Mouse (Mus musculus): ENCODE data around the gene Rhbdd3.

Rhbdd3 gene

DNA sequence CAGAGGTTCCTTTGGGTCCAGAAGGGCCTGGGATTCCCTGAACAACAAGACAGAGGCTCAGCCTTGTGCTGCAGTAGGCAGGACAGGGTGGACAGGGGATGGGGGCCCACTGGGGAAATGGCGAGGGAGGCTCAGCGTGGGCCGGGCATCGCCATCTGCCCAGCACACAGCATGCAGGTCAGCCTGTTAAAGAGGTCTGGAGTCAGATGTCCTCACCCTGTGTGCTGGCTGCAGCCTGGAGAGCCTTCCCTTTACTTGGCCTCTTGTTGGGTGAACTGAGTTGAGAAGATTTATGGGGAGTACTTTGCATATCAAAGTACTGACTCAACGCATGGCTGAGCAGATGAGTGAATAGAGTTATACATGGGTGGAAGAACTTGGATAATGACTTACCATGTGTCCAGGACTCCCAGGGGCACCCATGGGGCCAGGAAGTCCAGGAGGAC, 30.3 kb downstream of the Rhbdd3 start:
- in situ Hi-C loops (cut with MboI, MseI) = loop anchor here (10.0 kb wide), 1 partner anchor 106 kb away; no protein-coding TSS in a partner anchor

DNA sequence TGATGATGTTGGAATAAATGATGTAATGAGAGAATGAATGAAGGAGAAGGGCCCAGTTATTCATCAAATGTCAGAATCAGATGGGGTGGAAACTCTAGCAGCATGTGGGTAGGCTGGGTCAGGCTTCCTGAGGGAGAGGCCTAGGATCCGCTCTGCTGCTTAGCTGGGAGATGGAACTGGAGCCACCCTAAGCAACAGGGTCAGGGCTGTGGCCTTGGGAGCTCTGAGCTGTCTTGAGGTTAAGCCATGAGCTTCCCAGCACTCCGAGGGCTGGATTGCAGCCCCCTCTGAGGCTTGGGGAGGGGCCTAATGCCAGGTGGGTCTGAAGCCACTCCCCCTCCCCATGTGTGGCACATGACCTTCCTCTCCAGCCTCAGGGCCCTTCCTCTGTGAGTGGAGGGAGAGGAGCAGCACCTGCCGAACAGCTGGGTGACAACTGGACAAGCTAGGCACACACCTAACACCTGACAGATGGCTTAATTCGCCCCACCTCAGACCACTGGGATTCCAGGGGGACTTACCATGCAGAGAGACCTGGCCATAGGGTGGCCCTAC, 31.5 kb downstream of the Rhbdd3 start:
- in situ Hi-C loops (cut with MboI, MseI) = no loop called here

DNA sequence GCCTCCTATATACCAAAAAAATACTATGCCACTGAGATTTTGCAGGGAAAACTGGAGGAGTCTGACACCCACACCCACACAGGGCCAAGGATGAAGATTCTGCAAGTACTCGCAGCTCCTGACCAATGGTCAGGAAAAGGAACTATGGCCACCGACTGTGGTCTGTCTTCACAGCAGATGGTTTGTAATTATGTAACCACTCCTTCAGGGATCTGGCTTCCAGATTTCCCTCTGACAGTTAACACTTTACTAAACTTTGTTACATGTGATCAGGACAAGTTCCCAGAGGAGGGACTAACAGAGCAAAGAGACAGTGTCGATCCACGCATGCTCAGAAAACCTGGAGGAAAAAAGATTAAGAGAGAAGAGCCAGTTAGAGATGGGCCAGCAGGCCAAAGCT, 34.0 kb downstream of the Rhbdd3 start:
- in situ Hi-C loops (cut with MboI, MseI) = no loop called here

DNA sequence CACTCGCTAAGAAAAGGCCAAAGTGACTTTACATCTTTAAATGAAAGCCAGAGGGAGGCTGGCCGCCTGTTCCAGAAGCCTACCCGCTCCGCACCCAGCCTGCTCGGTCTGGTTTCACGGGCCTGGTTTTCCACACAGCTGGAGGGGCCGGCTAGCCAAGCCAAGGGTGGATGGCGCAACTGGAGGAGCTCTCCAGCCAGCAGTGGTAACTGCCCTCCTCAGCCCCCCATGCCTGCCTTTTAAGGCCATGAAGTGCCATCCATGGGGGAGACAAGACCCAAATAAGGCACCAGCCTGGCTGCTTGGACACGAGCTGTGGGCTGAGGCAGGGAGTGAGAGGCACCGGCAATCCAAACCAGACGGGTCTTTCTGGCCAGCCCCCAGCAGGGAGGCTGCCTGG, 37.2 kb downstream of the Rhbdd3 start:
- in situ Hi-C loops (cut with MboI, MseI) = no loop called here

DNA sequence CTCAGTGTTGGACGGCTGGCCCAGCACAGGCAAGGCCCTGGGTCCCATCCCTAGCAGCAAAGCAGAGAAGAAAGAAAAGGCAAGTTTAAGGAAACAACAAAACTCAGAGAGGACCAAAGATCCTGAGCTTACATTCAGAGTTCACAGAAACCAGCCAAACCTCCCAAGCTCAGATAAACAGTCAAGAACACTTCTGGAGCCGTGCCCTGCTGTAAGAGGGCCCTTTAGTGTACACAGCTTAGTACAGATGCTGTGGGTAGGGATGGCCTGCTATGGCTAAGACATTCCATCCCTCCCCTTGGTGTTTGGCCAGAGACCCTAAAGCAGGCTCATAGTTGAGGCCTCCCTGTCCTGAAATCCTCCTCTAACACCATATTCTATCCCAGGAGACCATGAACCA, 39.9 kb downstream of the Rhbdd3 start:
- in situ Hi-C loops (cut with MboI, MseI) = no loop called here

GRCm38 (mm10) chr11:5139372-5139771, 40.6 kb downstream of the Rhbdd3 start:
- in situ Hi-C loops (cut with MboI, MseI) = no loop called here

DNA sequence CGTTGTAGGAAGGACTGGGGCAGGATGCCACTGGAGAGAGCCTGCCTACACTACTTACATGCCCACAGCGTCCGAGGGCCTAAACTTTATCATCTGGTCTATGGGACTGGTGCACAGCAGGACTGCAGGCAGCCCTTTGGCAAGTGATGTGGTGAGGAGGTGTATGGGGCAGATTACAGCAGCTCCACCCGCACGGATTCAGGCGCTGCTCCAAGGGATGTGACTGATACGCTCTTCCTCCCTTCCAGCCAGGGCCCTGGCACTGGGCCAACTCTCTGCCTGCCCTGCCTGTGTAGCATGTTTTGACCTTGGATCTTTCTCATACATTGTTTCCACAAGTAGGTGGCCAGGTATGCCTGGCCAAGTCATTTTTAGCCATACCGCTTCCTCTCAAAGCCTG, 41.9 kb downstream of the Rhbdd3 start:
- in situ Hi-C loops (cut with MboI, MseI) = no loop called here

DNA sequence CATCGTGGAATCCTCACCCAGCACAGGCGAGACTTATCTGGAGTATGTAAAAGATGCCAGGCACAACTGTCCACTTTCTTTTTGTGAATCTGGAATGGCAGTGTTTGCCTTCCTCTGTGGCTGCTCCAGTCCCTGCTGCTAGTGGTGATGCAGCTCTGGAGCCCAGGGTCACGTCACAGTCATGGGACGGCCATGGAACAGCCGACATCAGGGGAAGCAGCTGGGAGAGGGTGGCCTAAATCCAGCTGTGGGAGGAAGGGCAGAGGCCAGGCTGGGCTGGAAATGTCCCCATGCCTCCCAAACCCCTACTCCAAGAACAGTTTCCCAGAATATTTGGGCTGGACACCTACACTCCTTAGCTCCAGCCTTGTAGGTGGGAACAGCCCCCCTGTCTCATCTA, 42.5 kb downstream of the Rhbdd3 start:
- in situ Hi-C loops (cut with MboI, MseI) = no loop called here

- in situ Hi-C loops (cut with MboI, MseI) = no loop called here
Observed at GRCm38 (mm10) chr11:5141965-5142364, 43.2 kb downstream of the Rhbdd3 start.

GRCm38 (mm10) chr11:5145600-5145999, 46.9 kb downstream of the Rhbdd3 start:
- in situ Hi-C loops (cut with MboI, MseI) = no loop called here

GRCm38 (mm10) chr11:5149249-5149648, 50.5 kb downstream of the Rhbdd3 start:
- in situ Hi-C loops (cut with MboI, MseI) = no loop called here

- in situ Hi-C loops (cut with MboI, MseI) = no loop called here
Observed at GRCm38 (mm10) chr11:5149955-5150354, 51.2 kb downstream of the Rhbdd3 start.

- in situ Hi-C loops (cut with MboI, MseI) = no loop called here
Observed at GRCm38 (mm10) chr11:5150416-5151246, 51.9 kb downstream of the Rhbdd3 start.

DNA sequence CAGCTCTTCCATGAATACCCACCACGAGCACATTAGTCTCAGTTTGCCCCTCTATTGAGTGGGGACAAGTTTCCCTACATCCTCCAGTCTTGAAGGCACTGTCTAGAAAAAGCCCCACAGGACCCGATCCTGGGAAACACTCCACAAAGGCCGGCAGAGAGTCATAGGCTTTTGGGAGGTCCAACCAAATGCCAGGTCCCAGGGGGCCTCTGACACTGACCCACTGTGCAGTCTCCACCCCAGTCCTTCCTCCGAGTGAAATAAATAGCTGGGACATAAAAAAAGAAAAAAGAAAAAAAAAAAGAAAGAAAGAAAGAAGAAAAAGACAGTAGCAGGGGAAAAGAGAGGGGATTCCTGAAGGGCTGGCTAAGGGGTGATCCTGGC, 52.5 kb downstream of the Rhbdd3 start:
- in situ Hi-C loops (cut with MboI, MseI) = no loop called here

- in situ Hi-C loops (cut with MboI, MseI) = no loop called here
Observed at GRCm38 (mm10) chr11:5151680-5152337, 53.1 kb downstream of the Rhbdd3 start, which contains the start of gene Emid1. Gene Emid1, minus strand, starts transcription at chr11:5152257.

DNA sequence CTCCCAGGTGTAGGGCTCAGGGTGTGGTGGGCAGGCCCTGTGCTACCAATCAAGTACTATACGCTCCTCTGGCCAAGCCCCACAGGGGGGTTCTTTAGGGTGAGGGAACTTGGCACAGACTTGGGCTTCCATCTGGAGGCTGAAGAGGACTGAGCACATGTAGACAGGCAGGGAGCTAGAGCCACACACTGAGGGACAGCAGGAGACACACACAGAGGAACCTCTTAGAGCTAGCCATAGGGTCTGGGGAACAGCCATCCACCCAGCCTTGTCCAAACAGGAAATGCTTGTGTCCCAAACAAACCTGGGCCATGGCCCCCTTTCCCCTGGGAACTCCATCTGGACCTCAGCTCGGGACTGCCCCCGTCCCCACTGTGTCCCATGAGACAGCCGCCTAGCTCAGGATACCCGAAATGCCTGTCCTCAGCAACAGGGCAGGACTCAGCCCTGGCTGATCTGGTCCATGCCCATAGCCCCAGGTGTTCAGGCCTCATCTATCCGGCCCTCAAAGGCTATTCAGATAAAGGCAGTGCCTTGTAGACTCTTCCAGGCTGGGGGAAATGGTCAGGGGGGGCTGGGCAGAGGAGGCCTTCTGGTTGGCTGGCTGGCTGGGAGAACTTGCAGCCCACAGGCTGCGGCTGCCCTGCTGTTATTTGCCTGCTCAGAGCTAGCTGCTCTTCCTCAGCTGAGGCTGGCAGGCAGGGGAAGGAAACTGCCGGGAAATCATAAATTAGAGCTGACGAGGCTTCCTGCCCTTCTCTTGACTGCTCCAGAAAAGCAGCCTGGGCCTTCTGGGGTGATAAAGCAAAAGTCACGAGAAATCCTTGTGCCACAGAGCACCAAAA, 56.5 kb downstream of the Rhbdd3 start:
- in situ Hi-C loops (cut with MboI, MseI) = no loop called here
